Comparison of ENCODE assay signal across 8 mouse cellular contexts in genomic region chr14:45389194-45389593, GRCm38 (mm10). TPM values are rescaled to one million over a fixed set of nuclear protein-coding genes. Genes with fewer than 3 reads are reported as not detected.
DNase-seq lines count a peak whose midpoint lies in the region; ATAC-seq and TF ChIP-seq lines count a peak whose summit lies in the region.

No protein-coding gene starts in this region.

- no peak for TF ChIP-seq CTCF in layer of hippocampus, adult 2 months (conservative IDR thresholded peaks at IDR 0.05)
- TF ChIP-seq CTCF in cortical plate, adult 2 months (IDR thresholded peaks at IDR 0.05; ENCODE audit: extremely low read depth, insufficient read depth, low read length), result no peak

- no peaks in the 10 kb centered on the region for H3K36me3 ChIP-seq in intestine, embryonic 14.5 days (ENCODE audit: control insufficient read depth, insufficient read depth, low read length)
- H3K36me3 ChIP-seq in myocyte (ENCODE audit: control insufficient read depth, insufficient read depth), result peaks cover 10% of the 10 kb centered on the region

- H3K9me3 ChIP-seq in intestine, embryonic 14.5 days (ENCODE audit: control insufficient read depth, low read length), result no peaks in the 10 kb centered on the region

- no peak for TF ChIP-seq POLR2A in cortical plate, adult 2 months (IDR thresholded peaks at IDR 0.05; ENCODE audit: extremely low read depth, insufficient read depth, low read length)
- TF ChIP-seq POLR2A in myocyte (IDR thresholded peaks at IDR 0.05; ENCODE audit: insufficient read length, low read depth), result no peak

- WGBS in intestine, embryonic 14.5 days, result 10% methylated on average over 3 of the region's 3 CpGs

- H3K9ac ChIP-seq in intestine, embryonic 14.5 days (ENCODE audit: low read length), result peak overlapping the region; percentile 74

- peak overlapping the region; percentile 97 for H3K4me3 ChIP-seq in layer of hippocampus, adult 2 months
- H3K4me3 ChIP-seq in cortical plate, adult 2 months (ENCODE audit: insufficient read depth, low read length), result peak overlapping the region; percentile 53
- peak overlapping the region; percentile 67 for H3K4me3 ChIP-seq in intestine, embryonic 14.5 days (ENCODE audit: low read depth, low read length)
- peak overlapping the region; percentile 42 for H3K4me3 ChIP-seq in myocyte

- peak overlapping the region; percentile 52 for H3ac ChIP-seq in myocyte (ENCODE audit: control insufficient read depth, insufficient read length)

- peak overlapping the region; percentile 57 for H3K4me2 ChIP-seq in intestine, embryonic 14.5 days (ENCODE audit: low read length)
- H3K4me2 ChIP-seq in myocyte (ENCODE audit: low read depth), result peak overlapping the region; percentile 79

- peak overlapping the region; percentile 90 for H3K27ac ChIP-seq in layer of hippocampus, adult 2 months
- peak overlapping the region; percentile 39; the same call in 1 of the 2 replicates for H3K27ac ChIP-seq in cortical plate, adult 2 months (ENCODE audit: insufficient read depth, low read length)
- peak overlapping the region; percentile 87 for H3K27ac ChIP-seq in intestine, embryonic 14.5 days (ENCODE audit: low read depth)

- no peaks in the 10 kb centered on the region; the same call in 1 of the 2 replicates for H3K4me1 ChIP-seq in cortical plate, adult 2 months (ENCODE audit: control insufficient read depth, insufficient read depth, low read length)
- H3K4me1 ChIP-seq in intestine, embryonic 14.5 days (replicated peaks; ENCODE audit: control insufficient read depth, insufficient read depth, low read length), result peaks cover 7% of the 10 kb centered on the region

- H3K27me3 ChIP-seq in intestine, embryonic 14.5 days (replicated peaks; ENCODE audit: control insufficient read depth, insufficient read depth, low read length), result no peaks in the 10 kb centered on the region
- no peaks in the 10 kb centered on the region for H3K27me3 ChIP-seq in myocyte (ENCODE audit: control insufficient read depth, insufficient read depth, insufficient read length)

- DNase-seq in layer of hippocampus, adult 2 months (ENCODE audit: low spot score in 2 of 2), result no peak
- DNase-seq in layer of hippocampus, adult 9-10 months (ENCODE audit: low spot score), result no peak
- DNase-seq in intestine, embryonic 14.5 days (ENCODE audit: low spot score), result no peak
- no peak for DNase-seq in cerebellum, postnatal 25 days
- DNase-seq in urinary bladder, postnatal 36 days (ENCODE audit: low spot score in 2 of 2), result no peak
- no peak for DNase-seq in gastrocnemius, postnatal 4 days (ENCODE audit: low spot score in 2 of 2)

- peaks cover 34% of the 10 kb centered on the region for H3K79me2 ChIP-seq in myocyte (ENCODE audit: control insufficient read depth, insufficient read depth)

- no peak for ATAC-seq in intestine, embryonic 14.5 days (replicated peaks; ENCODE audit: low FRiP score, low TSS enrichment, low read depth)

TF ChIP-seq in myocyte, 11 proteins besides CTCF, POLR2A, EP300 and RAD21:
- no peak for TF ChIP-seq TCF3 (IDR thresholded peaks at IDR 0.05; ENCODE audit: insufficient read length, low read depth)
- TF ChIP-seq TCF12 (IDR thresholded peaks at IDR 0.05; ENCODE audit: insufficient read depth, poor library complexity, severe bottlenecking), result no peak
- TF ChIP-seq CEBPB (IDR thresholded peaks at IDR 0.05; ENCODE audit: insufficient read depth, poor library complexity, severe bottlenecking), result no peak
- no peak for TF ChIP-seq USF1 (IDR thresholded peaks at IDR 0.05; ENCODE audit: low read depth)
- no peak for TF ChIP-seq E2F4 (IDR thresholded peaks at IDR 0.05; ENCODE audit: insufficient read depth)
- no peak for TF ChIP-seq REST (IDR thresholded peaks at IDR 0.05; ENCODE audit: insufficient read depth, insufficient read length)
- TF ChIP-seq MAX (IDR thresholded peaks at IDR 0.05; ENCODE audit: low read depth), result no peak
- no peak for TF ChIP-seq POLR2AphosphoS2 (IDR thresholded peaks at IDR 0.05; ENCODE audit: insufficient read length, low read depth)
- no peak for TF ChIP-seq MYOD1 (IDR thresholded peaks at IDR 0.05; ENCODE audit: control insufficient read depth in 1 of 3, insufficient read length in 2 of 3, low read depth in 2 of 3)

RNA-seq across cellular contexts. Expression of gene Gnpnat1, which starts 15.5 kb away (rescaled TPM):
- total RNA-seq in layer of hippocampus, adult 2 months (2021), result 10 to 100 TPM; 18.4 to 19.3 TPM
- polyA plus RNA-seq in cortical plate, adult 2 months (2012; rRNA removed), result 11.5 and 11.8 TPM in 2 replicates
- 66.5 and 75.3 TPM in 2 replicates for polyA plus RNA-seq in intestine, embryonic 14.5 days (2014; fragmentation: Nextera tagmentation; extraction: Ambion mirVana)
- polyA plus RNA-seq in myocyte (2012; fragmentation: generic; extraction: Trizol), result 33.9 TPM
- total RNA-seq in gastrocnemius, postnatal 4 days (2021), result 10 to 100 TPM; 16.2 to 18.8 TPM

RNA-seq across cellular contexts. Expression of gene Styx, which starts 38.3 kb away (rescaled TPM):
- 10 to 100 TPM; 14.7 to 16.7 TPM for total RNA-seq in layer of hippocampus, adult 2 months (2021)
- 13.0 and 14.7 TPM in 2 replicates for polyA plus RNA-seq in cortical plate, adult 2 months (2012; rRNA removed)
- polyA plus RNA-seq in intestine, embryonic 14.5 days (2014; fragmentation: Nextera tagmentation; extraction: Ambion mirVana), result 58.9 and 61.4 TPM in 2 replicates
- 6.3 TPM for polyA plus RNA-seq in myocyte (2012; fragmentation: generic; extraction: Trizol)
- total RNA-seq in gastrocnemius, postnatal 4 days (2021), result 10 to 100 TPM; 62.3 to 69.6 TPM

RNA-seq across cellular contexts. Expression of gene Psmc6, which starts 59.6 kb away (rescaled TPM):
- 10 to 100 TPM; 98.8 to 99.6 TPM for total RNA-seq in layer of hippocampus, adult 2 months (2021)
- polyA plus RNA-seq in cortical plate, adult 2 months (2012; rRNA removed), result 87.2 and 88.7 TPM in 2 replicates
- polyA plus RNA-seq in intestine, embryonic 14.5 days (2014; fragmentation: Nextera tagmentation; extraction: Ambion mirVana), result 142 and 169 TPM in 2 replicates
- polyA plus RNA-seq in myocyte (2012; fragmentation: generic; extraction: Trizol), result 72.7 TPM
- 100 to 1,000 TPM; 116 to 134 TPM for total RNA-seq in gastrocnemius, postnatal 4 days (2021)

Comparison
In these comparisons a context has a peak if more than half of its experiments do, and no peak if none do; other contexts are left out.
1. H3K27ac ChIP-seq: peak in every context shown above with its lines; median percentile 90 in layer of hippocampus, adult 2 months; 87 in intestine, embryonic 14.5 days; 39 in cortical plate, adult 2 months.
2. H3K4me3 ChIP-seq: peak in every context shown above with its lines; median percentile 97 in layer of hippocampus, adult 2 months; 67 in intestine, embryonic 14.5 days; 53 in cortical plate, adult 2 months; 42 in myocyte.